Mouse (Mus musculus): ENCODE data around the gene Rbfox3.

DNA sequence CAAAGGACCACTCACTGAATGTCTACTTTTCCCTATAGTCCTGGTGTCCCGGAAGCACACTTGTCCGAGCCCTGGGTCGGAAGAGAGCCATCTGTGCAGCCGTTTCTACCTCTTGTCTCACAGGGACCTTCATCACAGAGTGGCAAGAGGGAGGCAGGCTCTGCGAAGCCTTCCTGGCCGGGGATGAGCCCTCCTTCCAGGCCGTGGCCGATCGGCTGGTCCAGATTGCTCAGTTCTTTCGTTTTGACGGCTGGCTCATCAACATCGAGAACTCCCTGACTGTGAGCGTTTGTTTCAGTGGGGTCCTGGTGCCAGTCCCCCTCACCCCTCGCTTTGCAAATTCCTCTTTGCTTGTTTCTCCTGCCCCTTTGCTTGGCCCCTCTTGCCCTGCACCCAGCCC lies 429.6 kb downstream of the Rbfox3 start:
- TF ChIP-seq POLR2AphosphoS2 (IDR thresholded peaks at IDR 0.05; ENCODE audit: insufficient read length, low read depth), result no peak
- TF ChIP-seq POLR2A (IDR thresholded peaks at IDR 0.05; ENCODE audit: insufficient read length, low read depth), result no peak

Data from myocyte (in vitro differentiated cells).